Comparison of ENCODE assay signal across 8 mouse cellular contexts in genomic region chr8:125897868-125898788, GRCm38 (mm10). TPM values are rescaled to one million over a fixed set of nuclear protein-coding genes. Genes with fewer than 3 reads are reported as not detected.
DNase-seq lines count a peak whose midpoint lies in the region; ATAC-seq and TF ChIP-seq lines count a peak whose summit lies in the region.

Gene Pcnx2, minus strand, starts transcription at chr8:125898317.

- no peak for TF ChIP-seq EP300 in liver, embryonic 14.5 days (IDR thresholded peaks at IDR 0.05; ENCODE audit: low read depth)

- H3K9me3 ChIP-seq in megakaryocyte, embryonic 14.5 days: no peaks in the 10 kb centered on the region
- no peaks in the 10 kb centered on the region for H3K9me3 ChIP-seq in embryonic facial prominence, embryonic 11.5 days (replicated peaks; ENCODE audit: control insufficient read depth, low read length)
- no peaks in the 10 kb centered on the region for H3K9me3 ChIP-seq in intestine, embryonic 14.5 days (ENCODE audit: control insufficient read depth, low read length)
- H3K9me3 ChIP-seq in liver, embryonic 14.5 days (ENCODE audit: control insufficient read depth, low read length): no peaks in the 10 kb centered on the region
- H3K9me3 ChIP-seq in stomach, embryonic 15.5 days: no peaks in the 10 kb centered on the region

- no peaks in the 10 kb centered on the region for H3K36me3 ChIP-seq in megakaryocyte, embryonic 14.5 days (replicated peaks; ENCODE audit: low read length)
- no peaks in the 10 kb centered on the region for H3K36me3 ChIP-seq in embryonic facial prominence, embryonic 11.5 days (replicated peaks; ENCODE audit: control insufficient read depth, insufficient read depth, low read depth, low read length)
- no peaks in the 10 kb centered on the region for H3K36me3 ChIP-seq in intestine, embryonic 14.5 days (ENCODE audit: control insufficient read depth, insufficient read depth, low read length)
- H3K36me3 ChIP-seq in liver, embryonic 14.5 days (replicated peaks; ENCODE audit: control insufficient read depth, insufficient read depth, low read depth): no peaks in the 10 kb centered on the region
- no peaks in the 10 kb centered on the region for H3K36me3 ChIP-seq in stomach, embryonic 15.5 days

- H3K4me3 ChIP-seq in megakaryocyte, embryonic 14.5 days (replicated peaks): peak within 1 kb of the TSS; percentile 38
- H3K4me3 ChIP-seq in embryonic facial prominence, embryonic 11.5 days (ENCODE audit: low read depth, low read length): peak within 1 kb of the TSS; percentile 20; the same call in 1 of the 2 replicates
- peak within 1 kb of the TSS; percentile 23 for H3K4me3 ChIP-seq in intestine, embryonic 14.5 days (ENCODE audit: low read depth, low read length)
- no peak within 1 kb of the TSS for H3K4me3 ChIP-seq in liver, embryonic 14.5 days (ENCODE audit: insufficient read depth in 1 of 2, low read depth in 2 of 2, low read length in 2 of 2)
- H3K4me3 ChIP-seq in stomach, embryonic 15.5 days (replicated peaks): peak within 1 kb of the TSS; percentile 27

- peak within 1 kb of the TSS; percentile 42 for H3K4me2 ChIP-seq in embryonic facial prominence, embryonic 11.5 days (ENCODE audit: low read depth, low read length)
- H3K4me2 ChIP-seq in intestine, embryonic 14.5 days (ENCODE audit: low read length): peak within 1 kb of the TSS; percentile 37
- H3K4me2 ChIP-seq in liver, embryonic 14.5 days (ENCODE audit: low read depth): no peak within 1 kb of the TSS
- H3K4me2 ChIP-seq in stomach, embryonic 15.5 days: peak within 1 kb of the TSS; percentile 45

- H3K4me1 ChIP-seq in megakaryocyte, embryonic 14.5 days: peaks cover 6% of the 10 kb centered on the region; the same call in 1 of the 2 replicates
- no peaks in the 10 kb centered on the region for H3K4me1 ChIP-seq in embryonic facial prominence, embryonic 11.5 days (ENCODE audit: control insufficient read depth, insufficient read depth, low read length)
- H3K4me1 ChIP-seq in intestine, embryonic 14.5 days (replicated peaks; ENCODE audit: control insufficient read depth, insufficient read depth, low read length): peaks cover 3% of the 10 kb centered on the region; the same call in 1 of the 2 replicates
- no peaks in the 10 kb centered on the region for H3K4me1 ChIP-seq in liver, embryonic 14.5 days (replicated peaks; ENCODE audit: control insufficient read depth in 2 of 2, insufficient read depth in 2 of 2, low read length in 1 of 2)
- H3K4me1 ChIP-seq in stomach, embryonic 15.5 days: peaks cover 5% of the 10 kb centered on the region; the same call in 1 of the 2 replicates

- no peak for ATAC-seq in megakaryocyte, adult 5-6 weeks (ENCODE audit: poor library complexity, severe bottlenecking)
- ATAC-seq in embryonic facial prominence, embryonic 11.5 days (replicated peaks; ENCODE audit: insufficient number of reproducible peaks, low FRiP score, low TSS enrichment, low read depth): peak; percentile 51; the same call in 1 of the 2 replicates
- ATAC-seq in intestine, embryonic 14.5 days (replicated peaks; ENCODE audit: low FRiP score, low TSS enrichment, low read depth): peak; percentile 49
- ATAC-seq in liver, embryonic 14.5 days (ENCODE audit: insufficient read depth): 0 out of 2 replicates have a peak, but pooled peaks have one; percentile 26
- no peak for ATAC-seq in stomach, embryonic 15.5 days (ENCODE audit: insufficient read depth, low FRiP score, low read depth)

- WGBS in embryonic facial prominence, embryonic 11.5 days: 6% methylated on average over 44 of the region's 44 CpGs
- 8% methylated on average over 44 of the region's 44 CpGs for WGBS in intestine, embryonic 14.5 days
- 6% methylated on average over 44 of the region's 44 CpGs for WGBS in liver, embryonic 14.5 days (ENCODE audit: insufficient replicate concordance)
- 6% methylated on average over 44 of the region's 44 CpGs for WGBS in stomach, embryonic 15.5 days

- H3K27me3 ChIP-seq in megakaryocyte, embryonic 14.5 days (replicated peaks): peaks cover 32% of the 10 kb centered on the region
- peaks cover 14% of the 10 kb centered on the region for H3K27me3 ChIP-seq in embryonic facial prominence, embryonic 11.5 days (ENCODE audit: control insufficient read depth, insufficient read depth, low read length)
- peaks cover 34% of the 10 kb centered on the region for H3K27me3 ChIP-seq in intestine, embryonic 14.5 days (replicated peaks; ENCODE audit: control insufficient read depth, insufficient read depth, low read length)
- peaks cover 18% of the 10 kb centered on the region for H3K27me3 ChIP-seq in liver, embryonic 14.5 days (ENCODE audit: control insufficient read depth, insufficient read depth, low read length)
- H3K27me3 ChIP-seq in stomach, embryonic 15.5 days (replicated peaks): peaks cover 22% of the 10 kb centered on the region

- no peak for TF ChIP-seq CTCF in liver, embryonic 14.5 days (IDR thresholded peaks at IDR 0.05; ENCODE audit: low read depth)

- no peak within 1 kb of the TSS for H3K27ac ChIP-seq in embryonic facial prominence, embryonic 11.5 days (replicated peaks; ENCODE audit: low read depth, low read length)
- H3K27ac ChIP-seq in intestine, embryonic 14.5 days (ENCODE audit: low read depth): no peak within 1 kb of the TSS
- no peak within 1 kb of the TSS for H3K27ac ChIP-seq in liver, embryonic 14.5 days
- H3K27ac ChIP-seq in stomach, embryonic 15.5 days: no peak within 1 kb of the TSS

- H3K9ac ChIP-seq in embryonic facial prominence, embryonic 11.5 days (replicated peaks; ENCODE audit: low read length): no peak within 1 kb of the TSS
- H3K9ac ChIP-seq in intestine, embryonic 14.5 days (ENCODE audit: low read length): 0 out of 2 replicates have a peak within 1 kb of the TSS, but pooled peaks have one; percentile 7
- H3K9ac ChIP-seq in liver, embryonic 14.5 days (replicated peaks): no peak within 1 kb of the TSS
- no peak within 1 kb of the TSS for H3K9ac ChIP-seq in stomach, embryonic 15.5 days

- peak; percentile 17 for DNase-seq in embryonic facial prominence, embryonic 11.5 days (ENCODE audit: low spot score)
- DNase-seq in intestine, embryonic 14.5 days (ENCODE audit: low spot score): no peak
- no peak for DNase-seq in liver, embryonic 14.5 days (ENCODE audit: low read depth in 3 of 3, low spot score in 3 of 3)
- no peak for DNase-seq in thymus, postnatal 0 days (ENCODE audit: low spot score)
- DNase-seq in gastrocnemius, adult 8-10 months (ENCODE audit: low spot score in 2 of 2): no peak

RNA-seq across cellular contexts. Expression of gene Pcnx2, which starts in this region (rescaled TPM):
- not detected in 2 replicates for polyA plus RNA-seq in megakaryocyte, embryonic 14.5 days (2012; ENCODE audit: insufficient read depth, low replicate concordance)
- total RNA-seq in megakaryocyte, adult 5-6 weeks (2015): not detected in 2 replicates
- total RNA-seq in megakaryocyte, adult 5-6 weeks (2017): not detected in 2 replicates
- 0.07 and 0.25 TPM in 2 replicates for polyA plus RNA-seq in embryonic facial prominence, embryonic 11.5 days (2014; fragmentation: Nextera tagmentation; extraction: Ambion mirVana)
- 0.08 and 0.17 TPM in 2 replicates for polyA plus RNA-seq in intestine, embryonic 14.5 days (2014; fragmentation: Nextera tagmentation; extraction: Ambion mirVana)
- polyA plus RNA-seq in liver, embryonic 14.5 days (2012; rRNA removed): 0.17 and 0.19 TPM in 2 replicates
- polyA plus RNA-seq in liver, embryonic 14.5 days (2014; fragmentation: Nextera tagmentation; extraction: Ambion mirVana): 0.05 TPM in 1 of 2 replicates, not detected in the other
- 0.21 and 0.27 TPM in 2 replicates for polyA plus RNA-seq in stomach, embryonic 15.5 days (2015; fragmentation: Nextera tagmentation; extraction: Ambion mirVana)
- 0.03 and 0.07 TPM in 2 replicates for polyA plus RNA-seq in thymus, postnatal 0 days (2015; fragmentation: Nextera tagmentation; extraction: Ambion mirVana)
- under 1 TPM; 0.24 to 0.51 (median 0.38) TPM for total RNA-seq in gastrocnemius, adult 8-10 months (2022)

Comparison
In these comparisons a context has a peak if more than half of its experiments do, and no peak if none do; other contexts are left out.
1. Peak in DNase-seq, ATAC-seq, H3K4me3 ChIP-seq and H3K4me2 ChIP-seq in embryonic facial prominence, embryonic 11.5 days; RNA of the gene not detected or under 1 TPM.
2. Peak in ATAC-seq, H3K4me3 ChIP-seq, H3K9ac ChIP-seq and H3K4me2 ChIP-seq in intestine, embryonic 14.5 days; RNA of the gene not detected or under 1 TPM.
3. Peak in ATAC-seq in liver, embryonic 14.5 days; RNA of the gene not detected or under 1 TPM.
4. H3K4me3 ChIP-seq: peak in megakaryocyte, embryonic 14.5 days (single experiment) and stomach, embryonic 15.5 days (single experiment); none in liver, embryonic 14.5 days (0 of 2).